In the genomic region with DNA sequence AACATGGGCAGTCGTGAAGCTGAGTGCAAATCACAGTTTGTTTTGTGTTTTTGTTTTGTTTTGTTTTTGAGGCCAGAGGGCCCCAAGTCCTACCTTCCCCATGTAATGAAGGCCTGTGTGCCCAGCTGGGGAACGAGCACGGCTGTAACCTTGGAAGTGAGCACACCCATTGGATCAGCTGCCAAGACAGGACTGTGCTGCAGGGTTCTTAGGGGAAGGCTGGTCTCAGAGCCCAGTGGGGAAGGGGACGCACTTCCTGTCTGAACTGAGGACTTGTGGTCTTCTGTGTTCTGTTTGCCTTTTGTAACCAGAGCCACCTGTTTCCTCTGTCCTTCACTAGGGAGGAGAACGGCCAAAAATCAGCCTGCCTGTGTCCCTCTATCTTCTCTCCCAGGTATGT, we compare ENCODE assay signal across 24 mouse cellular contexts. TPM values are rescaled to one million over a fixed set of nuclear protein-coding genes. Genes with fewer than 3 reads are reported as not detected.
DNase-seq lines count a peak whose midpoint lies in the region; ATAC-seq lines count a peak whose summit lies in the region.
"Had no signal": no experiment of that assay in that cellular context is flagged by ENCODE, and none has a peak within 500 bp of the region (broad histone marks: within the 10 kb centered on the region; RNA-seq: fewer than 3 reads in every experiment).

No protein-coding gene starts in this region.

- ATAC-seq in granulocyte monocyte progenitor cell, adult 5-6 weeks (replicated peaks; ENCODE audit: poor library complexity, severe bottlenecking) = peak; percentile 74
- ATAC-seq: forebrain, embryonic 16.5 days; intestine, embryonic 16.5 days; midbrain, embryonic 16.5 days; Patski had no signal

- DNase-seq in adrenal gland, postnatal 10 days = peak; percentile 49
- no peak for DNase-seq in adrenal gland, adult 18-20 months (ENCODE audit: low spot score in 2 of 2)
- peak; percentile 22 for DNase-seq in thymus, postnatal 0 days (ENCODE audit: low spot score)
- DNase-seq in thymus, postnatal 4 days = no peak
- DNase-seq in right cerebral cortex, postnatal 14 days = no peak
- no peak for DNase-seq in testis, postnatal 14 days (ENCODE audit: low spot score)
- DNase-seq in urinary bladder, adult 18-20 months (ENCODE audit: low spot score in 2 of 2) = no peak
- DNase-seq: cerebellum, adult 11 months; cerebellum, adult 9-10 months; cerebellum, postnatal 36 days; heart, postnatal 14 days; kidney, adult 8-10 months; layer of hippocampus, adult 9-11 months; lung, embryonic 14.5 days; lung, postnatal 14 days; retina, postnatal 1 day; right cerebral cortex, postnatal 25 days; spleen, adult 18-20 months; thymus, adult 18-20 months had no signal

RNA-seq across cellular contexts. Expression of gene Clec16a, which starts 32.4 kb away (rescaled TPM):
- 10 to 100 TPM; 35.0 to 35.7 TPM for total RNA-seq in adrenal gland, postnatal 10 days (2021)
- 10 to 100 TPM; 47.4 to 52.2 TPM for total RNA-seq in adrenal gland, adult 18-20 months (2021)
- 38.5 and 50.7 TPM in 2 replicates for polyA plus RNA-seq in thymus, postnatal 0 days (2015; fragmentation: Nextera tagmentation; extraction: Ambion mirVana)
- total RNA-seq in granulocyte monocyte progenitor cell, adult 5-6 weeks (2014; fragmentation: Nextera tagmentation) = 14.3 and 17.9 TPM in 2 replicates
- 15.2 and 19.6 TPM in 2 replicates for total RNA-seq in granulocyte monocyte progenitor cell, adult 5-6 weeks (2017)

RNA-seq across cellular contexts. Expression of gene Dexi, which starts 34.7 kb away (rescaled TPM):
- 10 to 100 TPM; 16.3 to 18.0 TPM for total RNA-seq in adrenal gland, postnatal 10 days (2021)
- 10 to 100 TPM; 20.2 to 25.8 TPM for total RNA-seq in adrenal gland, adult 18-20 months (2021)
- polyA plus RNA-seq in thymus, postnatal 0 days (2015; fragmentation: Nextera tagmentation; extraction: Ambion mirVana) = 27.0 and 35.2 TPM in 2 replicates
- total RNA-seq in granulocyte monocyte progenitor cell, adult 5-6 weeks (2014; fragmentation: Nextera tagmentation) = 4.9 and 7.5 TPM in 2 replicates
- 3.1 and 7.5 TPM in 2 replicates for total RNA-seq in granulocyte monocyte progenitor cell, adult 5-6 weeks (2017)

Comparison
In these comparisons a context has a peak if more than half of its experiments do, and no peak if none do; other contexts are left out.
1. DNase-seq: peak in adrenal gland, postnatal 10 days (single experiment) and thymus, postnatal 0 days (single experiment); none in adrenal gland, adult 18-20 months (0 of 2), thymus, postnatal 4 days (single experiment), right cerebral cortex, postnatal 14 days (single experiment), testis, postnatal 14 days (single experiment) and urinary bladder, adult 18-20 months (0 of 2).